Mouse (Mus musculus): ENCODE data around the gene Mphosph9.

GRCm38 (mm10) chr5:124354574-124355424 is 27.0 kb upstream of the Mphosph9 start:
- no peak for TF ChIP-seq GATA1 (IDR thresholded peaks at IDR 0.05; ENCODE audit: low read length)
- no peak for TF ChIP-seq TAL1 (IDR thresholded peaks at IDR 0.05; ENCODE audit: low read length)
